Mouse (Mus musculus) embryonic stem cell, embryonic (primary cell): ENCODE measurements at regions not wholly inside any gene's neighbourhood (a gene's known extent, or its start where the extent isn't known, plus 50 kb on each side); places are given as distances from the start of the nearest gene placed in this dataset.

ENCODE experiments used
- CTCF ChIA-PET, 4 experiments: fragments of 300-600 bp in 2 of 4; fragments of 350-600 bp in 2 of 4; sonication (Branson Sonifier 250); formaldehyde crosslinking; loops; one replicate each; lab custom pipeline; 2022; ENCODE audit warnings: inconsistent platforms in 2 of 4; lab: Charles Lee
- POLR2A ChIA-PET, 4 experiments: fragments of 300-600 bp in 2 of 4; fragments of 350-600 bp in 2 of 4; sonication (Branson Sonifier 250); formaldehyde crosslinking; loops; one replicate each; lab custom pipeline; 2022; ENCODE audit warnings: antibody characterized with exemption in 4 of 4, inconsistent platforms in 1 of 4; lab: Charles Lee

GRCm38 (mm10) chr5:44925476-44925875 lies 126.0 kb upstream of the Ldb2 start:
- CTCF ChIA-PET = no interaction called here
- POLR2A ChIA-PET = no interaction called here

DNA sequence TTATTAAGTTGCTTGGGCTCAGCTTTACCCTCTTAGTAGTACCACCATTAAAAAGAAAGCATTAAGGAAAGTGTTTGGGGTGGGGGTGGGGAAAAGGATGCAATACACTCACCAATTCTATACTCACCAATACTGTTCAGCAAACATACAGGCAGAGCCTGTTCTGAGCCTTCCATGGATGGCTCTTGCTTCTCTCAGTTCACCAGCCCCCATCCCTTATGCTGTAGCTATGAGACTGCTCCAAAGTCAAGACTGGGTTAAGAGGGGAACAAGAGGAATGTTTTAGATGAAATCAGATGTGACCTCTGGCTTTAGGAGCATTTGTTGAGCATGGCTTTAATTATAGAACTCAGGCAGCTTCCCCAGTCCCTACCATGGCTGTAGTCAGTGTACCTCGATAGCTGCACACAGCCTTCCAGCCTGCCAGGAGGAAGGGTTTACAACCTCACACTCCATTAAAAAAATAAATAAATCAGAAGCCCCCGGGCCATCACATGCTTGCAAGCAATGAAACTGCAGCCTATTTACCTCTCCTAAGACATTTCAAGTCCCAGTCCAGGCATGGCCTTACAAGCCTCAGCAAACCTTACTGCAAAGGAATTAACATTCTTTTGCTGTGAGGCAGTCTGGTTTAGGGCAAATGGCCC lies 122.8 kb upstream of the Ldb2 start:
- CTCF ChIA-PET = no interaction called here
- POLR2A ChIA-PET = interaction anchor here in 1 of 4 experiments (0.7 kb wide), 1 partner anchor 665 kb away, joined by 5 read pairs; no protein-coding TSS in a partner anchor

- ChIA-PET POLR2A (no interaction called here), CTCF (no interaction called here)
Measured at GRCm38 (mm10) chr5:44917816-44918213, 118.3 kb upstream of the Ldb2 start.

GRCm38 (mm10) chr5:44917173-44917815 lies 117.8 kb upstream of the Ldb2 start:
- CTCF ChIA-PET = no interaction called here
- POLR2A ChIA-PET = no interaction called here

DNA sequence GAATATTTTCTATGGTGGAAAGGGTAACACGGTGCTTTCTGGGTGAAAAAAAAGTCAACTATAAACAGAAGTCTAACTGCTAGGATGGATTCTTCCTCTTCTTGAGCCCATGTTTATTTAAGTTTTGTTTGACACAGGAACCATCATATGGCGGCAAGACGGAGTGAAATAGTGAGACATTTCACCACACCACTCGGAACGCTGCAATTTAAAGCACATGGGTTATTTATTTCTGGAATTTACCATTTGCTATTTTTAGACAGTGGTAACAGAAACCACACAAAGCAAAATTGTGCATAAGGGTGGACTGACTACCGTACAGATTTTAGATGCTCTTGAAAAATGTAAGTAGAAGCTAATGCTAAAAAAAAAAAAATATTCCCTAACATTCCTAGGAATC lies 103.1 kb upstream of the Ldb2 start:
- POLR2A ChIA-PET = interaction anchor here in 1 of 4 experiments (0.7 kb wide), 1 partner anchor 349 kb away, joined by 5 read pairs; no protein-coding TSS in a partner anchor
- CTCF ChIA-PET = no interaction called here

- POLR2A ChIA-PET = no interaction called here
- CTCF ChIA-PET = no interaction called here
Measured at GRCm38 (mm10) chr5:44886566-44887070, 87.1 kb upstream of the Ldb2 start.

DNA sequence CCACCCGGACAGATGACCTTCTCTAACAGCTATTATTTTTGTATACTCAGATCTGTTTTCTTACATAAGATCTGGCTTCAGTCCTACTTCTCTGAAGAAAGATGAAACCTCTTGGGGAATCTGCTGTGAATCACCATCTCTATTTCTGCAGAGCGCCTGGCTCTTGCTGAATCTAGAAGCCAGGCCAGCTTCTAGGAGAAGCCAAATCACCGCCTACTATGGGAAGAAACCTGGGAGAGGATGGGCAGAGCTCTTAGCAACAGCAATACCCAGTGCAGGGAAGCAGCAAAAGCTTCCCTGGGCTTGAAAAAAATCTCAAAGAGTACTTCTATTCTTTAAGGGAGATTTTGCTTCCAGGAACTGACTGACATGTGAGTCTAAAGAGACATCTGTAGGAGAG lies 77.5 kb upstream of the Ldb2 start:
- ChIA-PET CTCF (no interaction called here), POLR2A (interaction anchor here in 1 of 4 experiments (0.7 kb wide), 1 partner anchor 303 kb away, joined by 3 read pairs; no protein-coding TSS in a partner anchor)

GRCm38 (mm10) chr5:44872243-44872642 lies 72.8 kb upstream of the Ldb2 start:
- CTCF ChIA-PET = no interaction called here
- POLR2A ChIA-PET = no interaction called here

DNA sequence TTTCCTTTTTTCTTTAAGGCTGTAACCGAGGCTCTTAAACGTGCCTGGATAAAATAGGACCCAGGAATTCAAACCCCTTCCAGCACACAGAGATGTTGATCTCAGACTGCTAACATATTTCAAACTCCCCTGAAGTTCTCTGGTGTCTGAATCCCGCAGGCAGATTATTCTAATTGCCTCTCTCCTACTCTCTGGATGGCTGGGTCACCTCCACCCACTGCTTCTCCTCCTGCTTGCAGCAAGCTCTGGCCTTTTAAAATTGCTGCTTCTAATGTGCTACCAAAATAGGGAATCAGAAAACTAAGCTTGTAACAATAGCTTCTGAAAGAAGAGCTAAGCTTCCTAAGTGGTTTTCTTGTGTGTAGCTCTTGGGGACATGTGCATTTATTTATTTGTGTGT lies 64.4 kb upstream of the Ldb2 start:
- CTCF ChIA-PET = interaction anchor here in 1 of 4 experiments (0.6 kb wide), 1 partner anchor 137 kb away, joined by 3 read pairs; no protein-coding TSS in a partner anchor
- POLR2A ChIA-PET = no interaction called here

DNA sequence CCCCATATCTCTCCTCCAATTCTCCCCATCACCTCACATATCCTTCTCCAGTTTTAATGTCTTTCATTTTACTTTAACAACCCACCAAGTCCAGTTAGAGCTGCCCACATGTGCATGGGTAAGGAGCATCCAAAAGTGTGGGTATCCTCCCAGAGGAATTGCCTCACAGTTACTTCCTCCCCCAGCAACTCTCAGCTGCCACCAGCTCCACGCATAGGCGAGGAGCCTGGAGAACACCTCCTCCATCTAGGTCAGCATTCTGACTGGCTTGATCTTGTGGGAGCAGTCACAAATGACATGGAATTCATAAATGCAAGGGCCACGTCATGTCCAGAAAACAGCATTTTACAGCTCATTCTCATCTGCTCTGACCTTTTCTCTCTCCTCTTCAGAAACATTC lies 63.9 kb upstream of the Ldb2 start:
- ChIA-PET CTCF (no interaction called here), POLR2A (interaction anchor here in 1 of 4 experiments (0.7 kb wide), 1 partner anchor 310 kb away, joined by 4 read pairs; no protein-coding TSS in a partner anchor)

GRCm38 (mm10) chr5:44854189-44854588 lies 54.7 kb upstream of the Ldb2 start:
- CTCF ChIA-PET = no interaction called here
- POLR2A ChIA-PET = no interaction called here
